Mouse (Mus musculus) WW6 (cell line): Measurements from ENCODE around the gene Med8.
A peak's percentile ranks its signal among the peaks of the same experiment; 100 is the strongest.

Source experiments
- DNase-seq: peaks from one replicate; pipeline ENCODE4 v3.0.0-alpha.2; 2013; ENCODE audit warnings: low read depth, low spot score

Gene Med8

DNA sequence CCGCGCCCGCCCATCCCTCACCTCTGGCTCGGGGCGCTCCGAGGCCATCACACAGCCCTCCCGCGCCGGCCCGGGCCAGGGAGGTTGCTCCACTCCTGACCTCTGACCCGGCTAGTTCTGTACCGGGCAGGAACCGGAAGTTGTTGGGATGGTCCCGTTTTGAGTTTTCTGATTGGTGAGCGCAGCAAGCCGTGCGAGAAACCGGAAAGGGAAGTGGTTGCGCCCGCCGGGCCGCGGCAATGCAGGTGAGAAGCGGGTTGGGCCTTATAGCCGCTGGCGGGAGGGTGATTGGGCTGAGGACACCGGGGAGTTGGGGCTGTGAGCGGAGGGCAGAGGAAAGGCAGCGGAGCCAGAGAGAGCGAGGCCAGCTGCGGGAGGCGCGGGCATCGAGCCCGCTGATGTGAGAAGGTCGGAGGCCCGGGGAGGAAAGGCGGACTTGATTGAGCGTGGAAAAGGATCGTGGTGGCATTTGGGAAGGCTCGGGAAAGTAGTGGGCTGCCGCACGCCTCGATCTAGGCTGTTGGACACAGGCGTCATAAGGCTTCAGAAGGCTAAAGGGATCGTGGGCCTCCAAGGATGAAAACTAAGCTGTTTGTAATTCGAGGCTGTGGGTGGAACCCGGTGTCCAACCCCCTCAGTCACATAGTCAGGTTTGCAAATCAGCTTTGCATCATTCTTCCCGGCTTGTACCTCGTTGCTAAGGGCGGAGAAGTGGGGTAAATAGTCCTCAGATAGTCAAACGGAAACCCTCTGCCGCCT is at the start of gene Med8, which contains the start of gene Szt2:
TSS of gene Med8 (plus strand) at position 196 of the 759 bp plus-strand sequence.
TSS of gene Szt2 (minus strand) at position 132 of the 759 bp plus-strand sequence.
- DNase-seq, result peak; percentile 81

GRCm38 (mm10) chr4:118359896-118360720 is 49.0 kb upstream of the Med8 start:
- no peak for DNase-seq

DNA sequence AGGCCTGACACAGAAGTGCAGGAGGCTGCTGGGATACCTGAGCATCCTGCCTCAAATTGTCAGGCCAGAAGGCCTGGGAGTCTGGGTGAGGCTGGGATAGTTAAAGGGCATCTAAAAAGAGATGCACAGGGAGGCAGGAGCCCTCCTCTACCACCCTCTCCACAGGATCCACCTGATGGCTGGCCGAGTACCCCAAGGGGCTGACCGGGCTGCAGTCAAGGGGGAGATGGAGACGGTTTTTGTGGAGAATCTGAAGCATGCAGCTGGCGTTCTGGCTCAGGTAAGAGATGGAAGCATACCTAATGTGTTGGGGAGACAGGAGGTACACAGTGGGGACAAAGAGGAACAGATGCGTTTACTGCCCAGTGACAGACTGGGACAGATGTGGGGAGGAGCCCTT is 47.7 kb upstream of the Med8 start:
- no peak for DNase-seq

GRCm38 (mm10) chr4:118362879-118363278 is 46.3 kb upstream of the Med8 start:
- DNase-seq, result no peak

DNA sequence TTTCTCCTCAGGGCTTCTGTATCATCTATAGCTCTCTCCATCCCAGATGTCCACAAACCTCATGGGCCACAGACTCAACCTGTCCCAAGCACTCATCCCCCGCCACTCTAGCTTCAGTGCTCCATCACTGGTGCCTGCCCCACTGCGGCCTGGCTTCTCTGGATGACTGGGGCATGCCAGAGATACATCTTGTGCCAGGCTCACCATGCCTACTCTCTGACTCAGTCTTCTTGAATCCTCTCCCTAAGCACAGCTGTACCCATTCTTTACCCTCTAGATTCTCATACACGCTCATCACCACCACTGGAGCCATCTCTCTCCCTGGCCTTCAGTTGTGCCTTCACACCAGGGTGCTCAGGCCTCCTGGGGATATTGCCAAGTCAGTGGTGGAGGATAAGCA is 45.2 kb upstream of the Med8 start:
- DNase-seq, result no peak

DNA sequence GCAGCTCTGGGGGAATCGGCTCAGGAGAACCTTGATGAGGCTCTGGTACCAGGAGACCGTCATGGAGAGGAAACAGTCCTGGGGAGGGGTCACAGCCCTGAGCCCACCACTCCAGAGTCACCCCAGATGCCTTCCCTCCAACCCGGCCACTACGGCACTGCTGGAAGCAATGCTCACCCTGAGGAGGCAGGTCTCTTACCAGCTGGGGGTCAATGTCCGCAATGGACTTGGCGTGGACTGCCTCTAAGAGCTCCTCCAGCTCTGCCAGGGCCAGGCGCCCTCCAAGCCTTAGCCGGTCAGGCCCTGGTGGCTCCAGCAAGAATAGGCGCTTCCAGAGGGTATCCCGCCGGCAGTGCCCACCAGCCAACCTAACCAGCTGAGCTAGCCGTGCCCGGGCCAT is 44.5 kb upstream of the Med8 start:
- DNase-seq, result no peak

DNA sequence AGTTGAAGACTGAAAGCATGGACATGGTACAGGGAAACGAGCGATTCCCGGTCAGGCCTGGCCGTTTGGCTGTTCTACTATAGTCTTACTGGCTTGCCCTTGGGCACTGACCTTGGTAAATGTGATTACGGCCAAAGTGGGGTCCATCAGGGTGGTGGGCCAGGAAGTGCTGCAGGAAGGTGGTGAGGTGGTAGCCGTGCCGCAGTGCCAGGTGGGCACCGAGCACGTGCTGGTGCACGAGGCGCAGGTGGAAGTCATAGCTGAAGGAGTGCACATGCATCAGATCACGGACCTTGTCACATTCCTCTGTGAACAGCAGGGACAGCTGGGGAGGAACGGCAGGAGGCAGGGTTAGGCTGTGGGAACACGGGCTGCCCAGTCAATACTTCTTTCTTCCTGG is 43.1 kb upstream of the Med8 start:
- no peak for DNase-seq

DNA sequence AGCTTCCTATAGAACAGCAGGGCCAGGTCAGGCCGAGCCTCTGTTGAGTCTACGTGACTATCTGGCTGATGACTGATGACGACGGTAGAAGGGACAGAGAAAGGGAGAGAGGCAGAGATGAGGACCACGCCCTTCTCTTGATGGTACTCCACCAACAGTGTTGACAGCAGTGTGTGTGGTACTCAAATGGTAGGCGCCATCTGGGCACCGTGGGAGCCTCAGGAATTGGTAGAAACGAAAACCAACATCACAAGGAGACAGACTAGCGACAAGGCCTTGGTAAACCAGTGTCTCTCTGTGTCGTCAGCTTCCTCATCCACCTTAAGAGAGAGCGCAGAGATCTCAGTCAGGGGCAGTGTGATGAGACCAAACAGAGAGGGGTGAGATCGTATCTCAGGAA is 41.6 kb upstream of the Med8 start:
- no peak for DNase-seq

DNA sequence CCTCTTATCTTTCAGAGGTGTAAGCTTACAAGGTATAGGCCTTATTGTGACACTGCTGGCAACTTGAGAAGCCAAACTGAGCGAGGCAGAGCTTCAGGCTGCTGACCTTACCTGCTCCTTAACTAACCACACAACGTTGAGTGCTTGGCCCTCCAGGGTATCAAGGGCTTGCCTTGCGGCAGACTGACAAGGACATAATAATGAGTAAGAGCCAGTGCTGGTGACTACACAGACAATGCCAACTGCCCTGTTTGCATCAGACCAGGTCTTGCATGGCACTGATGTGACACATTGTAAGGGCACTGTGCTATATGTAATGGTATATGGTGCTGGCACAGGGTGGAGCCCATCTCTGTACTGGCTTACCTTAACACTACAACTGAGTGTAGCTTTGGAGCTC is 40.5 kb upstream of the Med8 start:
- no peak for DNase-seq

- DNase-seq, result no peak
These were observed 37.3 kb upstream of the Med8 start for GRCm38 (mm10) chr4:118371822-118372221.

DNA sequence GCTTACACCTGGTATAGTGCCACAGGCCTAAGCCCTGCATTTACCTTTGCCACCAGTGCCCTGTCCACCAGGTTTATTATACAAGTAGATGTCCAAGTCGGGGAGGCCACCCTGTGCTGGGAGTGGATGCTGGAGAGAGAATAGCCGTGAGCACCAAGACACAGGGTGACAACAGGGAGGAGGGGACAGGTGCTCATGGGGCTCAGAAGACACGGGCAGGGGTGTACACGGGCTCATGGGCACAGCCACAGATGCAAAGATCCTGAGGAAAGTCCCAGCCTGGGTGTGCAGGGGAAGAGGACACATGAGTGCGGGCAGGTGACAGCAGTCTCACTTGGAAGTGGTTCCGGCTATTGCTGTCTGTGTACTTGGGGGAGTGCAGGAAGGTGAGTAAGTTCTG is 33.1 kb upstream of the Med8 start:
- no peak for DNase-seq

- DNase-seq, result no peak
These were observed 25.9 kb upstream of the Med8 start for GRCm38 (mm10) chr4:118383271-118383670.

- no peak for DNase-seq
These were observed 21.8 kb upstream of the Med8 start for GRCm38 (mm10) chr4:118387316-118387715.

- no peak for DNase-seq
These were observed 19.0 kb upstream of the Med8 start for GRCm38 (mm10) chr4:118390146-118390545.

DNA sequence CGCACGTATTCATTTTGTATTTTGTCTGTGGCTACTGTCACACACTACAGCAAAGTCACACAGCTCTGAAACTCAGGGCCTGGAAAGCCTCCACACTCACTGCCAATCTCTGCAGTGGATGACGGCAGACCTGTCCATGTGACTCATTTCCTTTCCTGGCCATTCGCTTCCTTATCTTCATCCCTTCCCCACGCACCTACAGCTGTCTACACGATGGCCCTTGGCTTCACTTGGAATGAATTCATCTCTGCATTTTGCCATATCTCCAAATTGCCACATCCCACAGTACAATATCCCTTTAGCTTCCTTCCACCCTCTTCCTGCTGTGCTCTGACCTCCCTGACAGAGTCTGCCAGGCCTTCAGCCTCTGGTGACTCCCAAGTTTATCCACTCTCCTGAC is 14.6 kb upstream of the Med8 start:
- no peak for DNase-seq

- DNase-seq, result no peak
These were observed 13.8 kb upstream of the Med8 start for GRCm38 (mm10) chr4:118395289-118395688.

DNA sequence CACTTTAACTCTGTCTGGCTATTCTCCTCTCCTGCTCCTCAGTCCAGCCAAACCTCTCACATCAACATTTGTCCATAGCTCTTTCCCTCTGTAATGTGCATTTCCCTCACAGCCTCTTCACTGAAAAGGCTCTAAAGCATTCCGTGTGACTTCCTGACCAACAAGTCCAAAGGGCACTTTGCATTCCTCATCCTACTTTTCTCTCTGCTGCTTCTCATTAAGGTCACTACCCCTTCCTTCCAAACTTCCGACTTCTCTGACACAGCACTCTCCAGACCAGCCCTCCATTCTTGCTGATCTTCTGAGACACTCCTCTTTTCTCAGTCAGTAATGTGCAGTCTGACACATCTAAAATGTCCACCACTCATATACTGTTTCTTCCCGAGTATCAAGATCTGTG is 12.7 kb upstream of the Med8 start:
- no peak for DNase-seq

- DNase-seq, result no peak
These were observed 10.7 kb upstream of the Med8 start for GRCm38 (mm10) chr4:118398400-118398799.

GRCm38 (mm10) chr4:118401421-118401820 is 7.7 kb upstream of the Med8 start:
- DNase-seq, result no peak

DNA sequence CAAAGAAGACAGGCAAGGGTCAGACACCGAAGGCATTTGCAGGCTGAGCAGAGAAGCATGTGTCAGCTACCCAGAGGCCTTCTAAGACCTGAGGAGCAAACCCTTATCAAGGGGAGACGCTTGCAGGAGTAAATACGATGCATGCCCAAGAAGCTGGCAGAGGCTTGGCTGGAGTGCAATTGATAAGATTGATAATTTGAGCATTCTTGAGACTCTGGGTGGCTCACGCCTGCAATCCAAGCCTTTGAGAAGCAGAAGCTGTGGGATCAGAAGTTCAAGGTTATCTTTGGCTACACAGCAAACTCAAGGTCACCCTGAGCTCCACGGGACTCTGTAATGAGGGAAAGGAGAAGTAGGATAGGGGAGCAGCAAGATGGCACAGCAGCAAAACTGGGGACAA is 7.2 kb upstream of the Med8 start:
- no peak for DNase-seq

DNA sequence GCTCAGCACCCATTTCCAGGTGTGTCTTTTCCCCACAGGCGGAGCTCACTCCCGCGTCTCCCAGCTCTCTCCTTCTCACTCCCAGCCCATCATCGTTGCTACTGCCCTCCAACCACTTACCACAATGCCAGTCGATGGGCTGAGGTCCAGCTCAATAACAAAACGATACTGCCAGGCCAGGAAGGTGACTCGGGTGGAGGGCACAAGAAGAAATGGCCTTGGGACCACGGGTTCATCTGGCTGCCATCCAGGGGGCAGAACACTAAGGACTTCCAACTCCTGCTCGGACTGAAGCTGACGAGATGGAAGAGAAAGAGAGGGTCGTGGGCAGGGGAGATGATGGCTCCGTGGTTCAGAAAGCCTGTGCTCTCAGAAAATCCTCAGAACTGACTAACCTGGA is 6.4 kb upstream of the Med8 start:
- no peak for DNase-seq

- DNase-seq, result no peak
These were observed 1.7 kb downstream of the Med8 start for GRCm38 (mm10) chr4:118410871-118411270.

- no peak for DNase-seq
These were observed 4.4 kb downstream of the Med8 start for GRCm38 (mm10) chr4:118413553-118413952.
